Mouse (Mus musculus) G1E (cell line): Measurements from ENCODE around the gene Bbs9. TPM values are rescaled to one million over a fixed set of nuclear protein-coding genes. Genes with fewer than 3 reads are reported as not detected.

Source experiments
- ATAC-seq: 2 replicates; pipeline ENCODE4 v1.8.0; 2016; ENCODE audit warnings: mild to moderate bottlenecking; ENCODE audit not compliant: insufficient number of reproducible peaks, poor library complexity, low FRiP score, severe bottlenecking; ENCODE audit errors: extremely low read depth
- DNase-seq: peaks from one replicate; pipeline ENCODE4 v3.0.0; 2012; ENCODE audit warnings: low spot score
- H3K27me3 ChIP-seq: 2 replicates; pipeline ENCODE4 v1.6.1; 2012; ENCODE audit warnings: mild to moderate bottlenecking, low read length, inconsistent platforms; ENCODE audit not compliant: insufficient read depth
- H3K36me3 ChIP-seq: replicated peaks from 2 replicates; pipeline ENCODE3; 2012; ENCODE audit warnings: mild to moderate bottlenecking, inconsistent platforms
- H3K4me1 ChIP-seq: 2 replicates; pipeline ENCODE4 v1.6.1; 2012; ENCODE audit warnings: low read depth, low read length, inconsistent platforms, mixed read lengths; ENCODE audit not compliant: insufficient read depth
- H3K4me3 ChIP-seq: 2 replicates; pipeline ENCODE4 v1.5.1; 2012; ENCODE audit warnings: low read depth, mild to moderate bottlenecking, inconsistent platforms, low read length, moderate library complexity, mixed read lengths
- H3K9me3 ChIP-seq: replicated peaks from 2 replicates; pipeline ENCODE4 v1.6.1; 2012; ENCODE audit warnings: inconsistent platforms
- CTCF ChIP-seq: IDR thresholded peaks from 2 replicates; pipeline ENCODE4 v1.5.1; 2012; ENCODE audit warnings: low read depth, low read length, inconsistent platforms, mixed read lengths
- GATA1 ChIP-seq: IDR thresholded peaks from 2 replicates; pipeline ENCODE4 v1.6.1; 2012; ENCODE audit warnings: borderline replicate concordance, low read length, inconsistent platforms, mixed read lengths
- GATA2 ChIP-seq: IDR thresholded peaks from 2 replicates; pipeline ENCODE4 v1.6.1; 2012; ENCODE audit warnings: low read depth, low read length, inconsistent platforms, borderline replicate concordance
- POLR2AphosphoS5 ChIP-seq: IDR thresholded peaks from 2 replicates; pipeline ENCODE4 v1.6.1; 2012; ENCODE audit warnings: low read depth, low read length, inconsistent platforms; ENCODE audit not compliant: insufficient replicate concordance
- TAL1 ChIP-seq: conservative IDR thresholded peaks from 2 replicates; pipeline ENCODE4 v1.6.1; 2012; ENCODE audit warnings: low read depth, low read length, inconsistent platforms, mixed read lengths
- polyA plus RNA-seq: library from polyadenylated mRNA; stranded (reverse); fragments of >175 nt; gene quantifications from 2 replicates; pipeline ENCODE4 v1.2.3, GENCODE M21; 2012
- total RNA-seq, 2 experiments: library from RNA; stranded (forward) in 1 of 2; stranded (reverse) in 1 of 2; fragments of 200-1000 nt in 1 of 2; fragments of >200 nt in 1 of 2; fragmentation: Nextera tagmentation in 1 of 2; gene quantifications; 2 replicates each; pipeline ENCODE4 v1.2.3; 2014 to 2017

Bbs9 gene
- total and polyA plus RNA-seq, 3 experiments = 3.3 to 26.9 (median 18.4) TPM

GRCm38 (mm10) chr9:22734954-22735353, 259.4 kb downstream of the Bbs9 start:
- ATAC-seq = no peak
- no peak for TF ChIP-seq TAL1
- TF ChIP-seq GATA2 = no peak
- TF ChIP-seq CTCF = no peak
- TF ChIP-seq GATA1 = no peak
- no peak for TF ChIP-seq POLR2AphosphoS5
- Histone ChIP-seq H3K4me1 (no peaks in the 10 kb centered on the region), H3K4me3 (no peak overlapping the region), H3K36me3 (no peaks in the 10 kb centered on the region), H3K27me3 (no peaks in the 10 kb centered on the region), H3K9me3 (no peaks in the 10 kb centered on the region)
- no peak for DNase-seq

DNA sequence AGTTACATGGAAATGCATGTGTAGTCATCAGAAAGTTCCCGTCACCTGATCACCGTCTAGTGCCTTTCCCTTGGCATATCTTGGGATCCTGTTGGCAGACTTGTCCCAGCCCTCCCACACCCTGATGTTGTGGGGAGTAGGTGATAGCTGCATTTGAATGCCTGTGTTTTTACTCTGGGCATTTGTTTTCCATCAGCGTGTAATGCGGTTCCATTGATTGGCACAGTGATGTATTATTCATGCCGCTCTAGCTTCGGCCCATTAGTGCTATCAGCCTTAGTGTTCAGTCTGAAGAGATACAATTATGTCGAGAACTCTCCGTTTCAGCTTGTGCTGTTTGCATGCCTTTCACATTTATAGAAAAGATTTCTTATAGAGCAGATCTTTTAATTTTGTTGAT, 259.9 kb downstream of the Bbs9 start:
- TF ChIP-seq GATA1 (no peak), CTCF (no peak), POLR2AphosphoS5 (no peak), TAL1 (no peak), GATA2 (no peak)
- Histone ChIP-seq H3K27me3 (no peaks in the 10 kb centered on the region), H3K4me1 (no peaks in the 10 kb centered on the region), H3K36me3 (no peaks in the 10 kb centered on the region), H3K4me3 (no peak overlapping the region), H3K9me3 (no peaks in the 10 kb centered on the region)
- DNase-seq (no peak), ATAC-seq (no peak)

GRCm38 (mm10) chr9:22737893-22738292, 262.4 kb downstream of the Bbs9 start:
- DNase-seq (no peak), ATAC-seq (no peak)
- Histone ChIP-seq H3K27me3 (no peaks in the 10 kb centered on the region), H3K36me3 (no peaks in the 10 kb centered on the region), H3K4me1 (no peaks in the 10 kb centered on the region), H3K4me3 (no peak overlapping the region), H3K9me3 (no peaks in the 10 kb centered on the region)
- TF ChIP-seq CTCF (no peak), TAL1 (no peak), POLR2AphosphoS5 (no peak), GATA1 (no peak), GATA2 (no peak)

GRCm38 (mm10) chr9:22738861-22739260, 263.3 kb downstream of the Bbs9 start:
- Histone ChIP-seq H3K27me3 (no peaks in the 10 kb centered on the region), H3K36me3 (no peaks in the 10 kb centered on the region), H3K9me3 (no peaks in the 10 kb centered on the region), H3K4me1 (no peaks in the 10 kb centered on the region), H3K4me3 (no peak overlapping the region)
- DNase-seq (no peak), ATAC-seq (no peak)
- no peak for TF ChIP-seq POLR2AphosphoS5

DNA sequence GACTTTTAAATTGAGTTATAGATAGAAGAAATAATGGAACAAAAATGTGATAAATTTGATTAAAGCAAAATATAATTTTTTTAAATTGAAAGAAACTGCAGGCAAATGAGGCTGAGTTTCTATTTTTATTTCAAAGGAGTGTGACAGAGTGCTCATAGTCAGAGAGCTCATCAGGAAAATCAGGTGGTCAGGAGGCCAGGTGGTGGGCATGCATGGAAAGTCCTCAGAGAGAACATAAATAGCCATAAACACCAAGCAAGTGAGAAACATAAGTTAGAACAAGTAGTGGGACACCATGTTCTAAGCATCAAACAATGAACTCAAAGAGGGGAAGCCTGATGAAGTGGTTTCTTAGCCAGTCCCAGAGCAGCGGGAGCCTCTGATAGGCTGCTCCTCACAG, 266.5 kb downstream of the Bbs9 start:
- Histone ChIP-seq H3K4me3 (no peak overlapping the region), H3K9me3 (no peaks in the 10 kb centered on the region), H3K36me3 (no peaks in the 10 kb centered on the region), H3K27me3 (no peaks in the 10 kb centered on the region), H3K4me1 (no peaks in the 10 kb centered on the region)
- TF ChIP-seq GATA1 (no peak), TAL1 (no peak), GATA2 (no peak), POLR2AphosphoS5 (no peak), CTCF (no peak)
- no peak for DNase-seq
- ATAC-seq = no peak

DNA sequence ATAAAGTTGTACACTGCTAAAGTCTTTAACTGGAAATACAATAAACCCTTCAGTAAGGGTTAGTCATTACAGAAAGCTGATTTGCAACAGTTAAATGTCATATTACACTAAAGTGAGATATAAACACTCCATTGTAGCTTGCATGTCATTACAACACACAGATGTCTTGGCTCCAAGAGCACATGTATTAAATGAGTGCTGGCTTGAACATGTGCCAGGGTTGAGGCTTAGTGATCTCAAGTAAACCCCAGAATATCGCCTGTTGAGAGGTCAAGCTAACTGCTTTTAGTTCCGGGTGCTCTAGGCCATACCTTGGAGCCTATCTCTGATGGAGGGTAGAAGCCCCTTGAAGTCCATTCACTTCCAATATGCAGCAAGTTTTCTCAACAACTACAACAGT, 273.1 kb downstream of the Bbs9 start:
- Histone ChIP-seq H3K27me3 (no peaks in the 10 kb centered on the region), H3K4me3 (no peak overlapping the region), H3K9me3 (no peaks in the 10 kb centered on the region), H3K4me1 (peaks cover 6% of the 10 kb centered on the region), H3K36me3 (no peaks in the 10 kb centered on the region)
- TF ChIP-seq CTCF (no peak), POLR2AphosphoS5 (no peak), GATA2 (no peak), GATA1 (no peak), TAL1 (no peak)
- DNase-seq (no peak), ATAC-seq (no peak)

- ATAC-seq (no peak), DNase-seq (no peak)
- no peaks in the 10 kb centered on the region for H3K9me3 ChIP-seq
- H3K4me3 ChIP-seq = no peak overlapping the region
- H3K27me3 ChIP-seq = no peaks in the 10 kb centered on the region
- H3K36me3 ChIP-seq = no peaks in the 10 kb centered on the region
- peaks cover 6% of the 10 kb centered on the region for H3K4me1 ChIP-seq
- TF ChIP-seq GATA1 = no peak
These were observed 275.4 kb downstream of the Bbs9 start for GRCm38 (mm10) chr9:22750779-22751545.
